Mouse (Mus musculus) liver, embryonic 13.5 days (tissue): Measurements from ENCODE around the gene Tspyl1. TPM values are rescaled to one million over a fixed set of nuclear protein-coding genes. Genes with fewer than 3 reads are reported as not detected.

Source experiments
- ATAC-seq: fragments of 200-750 bp; cut with Nextera tagmentation; 2 replicates; pipeline ENCODE4 v1.8.0; 2017; ENCODE audit warnings: low read depth, mild to moderate bottlenecking, moderate number of reproducible peaks, moderate library complexity
- DNase-seq: peaks from one replicate; pipeline ENCODE4 v3.0.0; 2022
- H3K27ac ChIP-seq: fragments of 300-500 bp; sonication (generic); 2 replicates; pipeline ENCODE4 v1.5.1; 2015; ENCODE audit warnings: moderate library complexity, mild to moderate bottlenecking, inconsistent platforms
- H3K27me3 ChIP-seq: fragments of 300-500 bp; sonication (generic); 2 replicates; pipeline ENCODE4 v1.6.1; 2015; ENCODE audit warnings: mild to moderate bottlenecking, inconsistent platforms
- H3K36me3 ChIP-seq: fragments of 300-500 bp; sonication (generic); 2 replicates; pipeline ENCODE4 v1.6.1; 2015; ENCODE audit warnings: mild to moderate bottlenecking, inconsistent platforms
- H3K4me1 ChIP-seq: fragments of 300-500 bp; sonication (generic); replicated peaks from 2 replicates; pipeline ENCODE4 v1.6.1; 2015; ENCODE audit warnings: inconsistent platforms
- H3K4me2 ChIP-seq: fragments of 300-500 bp; sonication (generic); 2 replicates; pipeline ENCODE4 v1.6.1; 2015; ENCODE audit warnings: inconsistent platforms, mild to moderate bottlenecking, moderate library complexity
- H3K4me3 ChIP-seq: fragments of 300-500 bp; sonication (generic); replicated peaks from 2 replicates; pipeline ENCODE4 v1.5.1; 2015; ENCODE audit warnings: mild to moderate bottlenecking, inconsistent platforms
- H3K9ac ChIP-seq: fragments of 300-500 bp; sonication (generic); 2 replicates; pipeline ENCODE4 v1.6.1; 2015; ENCODE audit warnings: mild to moderate bottlenecking, inconsistent platforms
- H3K9me3 ChIP-seq: fragments of 300-500 bp; sonication (generic); replicated peaks from 2 replicates; pipeline ENCODE4 v1.6.1; 2016; ENCODE audit warnings: inconsistent platforms
- WGBS: fragments of 180-500 bp; shearing (Covaris S2); methylation state at CpG from one replicate; pipeline ENCODE4 v1.1.7; 2015; ENCODE audit not compliant: insufficient replicate concordance; 5-methylcytosine and 5-hydroxymethylcytosine counted together
- polyA plus RNA-seq: library from polyadenylated mRNA; unstranded; fragments of >200 nt; fragmentation: Nextera tagmentation; extraction: Ambion mirVana; gene quantifications from 2 replicates; pipeline ENCODE4 v1.2.1, GENCODE M21; 2015

The Tspyl1 gene
- polyA plus RNA-seq, 1 experiment from 2014 or later, result 29.0 TPM

DNA sequence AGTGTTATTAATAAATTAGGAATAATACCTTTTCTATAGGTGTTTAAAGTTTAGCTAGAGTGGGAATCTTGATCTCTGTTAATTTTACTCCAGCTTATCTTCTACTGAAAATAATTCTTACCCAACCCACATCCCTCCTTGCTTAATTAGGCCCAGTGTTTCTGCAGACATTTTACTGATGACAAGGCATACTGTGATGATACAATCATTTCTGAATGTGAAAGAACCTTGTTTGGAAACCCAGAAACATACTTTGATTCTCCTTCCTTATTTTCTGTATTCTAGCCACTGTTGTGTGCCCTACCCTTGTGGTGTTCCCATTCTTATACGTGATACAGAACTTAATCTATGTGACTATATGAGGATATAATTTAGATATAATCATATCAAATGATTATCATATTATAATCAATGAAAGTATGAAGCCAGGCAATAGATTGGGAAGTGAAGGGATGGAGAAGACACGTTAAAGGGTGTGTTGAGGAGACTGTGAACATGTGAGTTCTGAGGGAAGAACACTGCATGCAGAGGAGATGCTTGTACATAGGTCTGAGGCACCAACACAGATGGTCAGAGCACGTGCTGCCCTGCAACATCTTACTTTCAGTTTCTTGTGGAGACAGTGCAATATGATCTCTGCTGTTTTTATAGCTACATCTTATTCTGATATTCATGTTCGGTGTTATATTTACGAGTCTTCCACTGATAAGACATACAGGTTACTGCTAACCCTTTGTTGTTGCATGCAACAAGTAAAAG, 14.5 kb upstream of the Tspyl1 start:
- H3K36me3 ChIP-seq, result no peaks in the 10 kb centered on the region
- no peaks in the 10 kb centered on the region for H3K9me3 ChIP-seq
- no peak for DNase-seq
- 62% methylated on average over 5 of the region's 5 CpGs for WGBS
- no peak overlapping the region for H3K9ac ChIP-seq
- no peak overlapping the region for H3K4me3 ChIP-seq
- H3K27ac ChIP-seq, result no peak overlapping the region
- no peaks in the 10 kb centered on the region for H3K4me1 ChIP-seq
- H3K4me2 ChIP-seq, result no peak overlapping the region
- ATAC-seq, result no peak
- H3K27me3 ChIP-seq, result no peaks in the 10 kb centered on the region

GRCm38 (mm10) chr10:34271681-34272080, 10.3 kb upstream of the Tspyl1 start:
- 63% methylated on average over 7 of the region's 7 CpGs for WGBS
- H3K4me1 ChIP-seq, result no peaks in the 10 kb centered on the region
- DNase-seq (no peak), ATAC-seq (no peak)
- H3K36me3 ChIP-seq, result no peaks in the 10 kb centered on the region
- no peak overlapping the region for H3K4me2 ChIP-seq
- no peaks in the 10 kb centered on the region for H3K27me3 ChIP-seq
- H3K27ac ChIP-seq, result no peak overlapping the region
- no peaks in the 10 kb centered on the region for H3K9me3 ChIP-seq
- H3K9ac ChIP-seq, result no peak overlapping the region
- H3K4me3 ChIP-seq, result no peak overlapping the region

DNA sequence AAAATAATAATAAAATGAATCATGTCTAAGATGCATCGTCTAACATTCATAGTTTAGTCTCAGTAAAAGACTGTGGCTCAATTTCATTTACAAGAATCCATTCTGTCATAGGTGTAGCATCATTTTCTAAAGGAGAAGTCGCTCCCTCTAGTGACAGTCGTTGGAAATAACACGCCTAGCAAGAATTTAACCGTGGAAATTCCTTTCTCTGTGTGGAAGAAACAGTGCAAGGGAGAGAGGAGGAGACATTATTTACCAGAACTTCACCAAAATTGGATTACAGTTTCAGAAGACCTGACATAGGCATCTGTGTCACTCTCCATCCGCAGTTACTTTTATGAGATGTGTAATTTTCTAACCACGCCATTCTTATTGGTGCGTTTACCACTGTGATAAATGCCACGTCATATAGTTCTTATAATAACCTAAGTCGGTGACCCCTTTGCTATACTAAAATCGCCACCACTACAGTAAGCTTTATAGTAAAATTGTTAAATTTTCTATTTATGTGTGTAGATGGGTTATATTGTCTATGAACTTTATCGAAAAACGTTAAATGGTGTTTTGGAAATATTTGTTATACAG, 1.3 kb upstream of the Tspyl1 start:
- peak; percentile 44 for DNase-seq
- no peaks in the 10 kb centered on the region for H3K27me3 ChIP-seq
- H3K4me1 ChIP-seq, result peaks cover 20% of the 10 kb centered on the region
- H3K9ac ChIP-seq, result peak overlapping the region; percentile 29; the same call in 1 of the 2 replicates
- no peak for ATAC-seq
- H3K9me3 ChIP-seq, result no peaks in the 10 kb centered on the region
- H3K27ac ChIP-seq, result no peak overlapping the region
- no peaks in the 10 kb centered on the region for H3K36me3 ChIP-seq
- H3K4me2 ChIP-seq, result peak overlapping the region; percentile 87
- peak overlapping the region; percentile 44 for H3K4me3 ChIP-seq
- WGBS, result 20% methylated on average over 13 of the region's 13 CpGs

- peak; percentile 13 for DNase-seq
- WGBS, result 12% methylated on average over 14 of the region's 14 CpGs
- ATAC-seq, result peak; percentile 14
- H3K4me3 ChIP-seq, result peak overlapping the region; percentile 98
- H3K36me3 ChIP-seq, result no peaks in the 10 kb centered on the region
- H3K4me1 ChIP-seq, result peaks cover 20% of the 10 kb centered on the region
- no peaks in the 10 kb centered on the region for H3K27me3 ChIP-seq
- peak overlapping the region; percentile 73 for H3K9ac ChIP-seq
- H3K9me3 ChIP-seq, result no peaks in the 10 kb centered on the region
- H3K4me2 ChIP-seq, result peak overlapping the region; percentile 87
- peak overlapping the region; percentile 88 for H3K27ac ChIP-seq
Measured at GRCm38 (mm10) chr10:34281211-34281961, 604 bp upstream of the Tspyl1 start.

GRCm38 (mm10) chr10:34282420-34283238, 639 bp downstream of the Tspyl1 start:
- peak overlapping the region; percentile 97 for H3K9ac ChIP-seq
- H3K36me3 ChIP-seq, result peaks cover 7% of the 10 kb centered on the region
- peak overlapping the region; percentile 98 for H3K4me3 ChIP-seq
- H3K9me3 ChIP-seq, result no peaks in the 10 kb centered on the region
- H3K4me1 ChIP-seq, result peaks cover 20% of the 10 kb centered on the region
- ATAC-seq (peak; percentile 57), DNase-seq (no peak)
- H3K27ac ChIP-seq, result peak overlapping the region; percentile 85
- WGBS, result 4% methylated on average over 47 of the region's 47 CpGs
- H3K4me2 ChIP-seq, result peak overlapping the region; percentile 87
- no peaks in the 10 kb centered on the region for H3K27me3 ChIP-seq

DNA sequence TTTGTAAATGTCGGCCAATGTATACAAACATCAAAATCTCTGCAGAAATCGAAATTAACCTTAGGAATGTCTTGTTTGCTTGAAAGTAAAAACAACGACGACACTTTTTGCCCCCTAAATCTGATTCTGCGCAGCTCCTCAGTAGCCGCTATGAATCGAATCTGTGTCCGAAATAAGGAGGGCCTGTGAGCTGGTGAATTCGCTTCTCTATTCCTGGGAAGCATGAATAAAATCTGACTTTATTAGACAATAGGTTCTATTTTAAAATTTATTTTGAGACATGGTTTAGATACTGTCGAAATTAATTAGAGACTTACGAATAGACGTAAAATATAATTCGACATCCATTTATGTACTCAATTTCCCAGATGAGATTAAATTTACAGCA, 14.9 kb downstream of the Tspyl1 start:
- Histone ChIP-seq H3K9ac (no peak overlapping the region), H3K27me3 (peaks cover 12% of the 10 kb centered on the region; the same call in 1 of the 2 replicates), H3K4me2 (peak overlapping the region; percentile 92), H3K4me3 (peak overlapping the region; percentile 67), H3K36me3 (no peaks in the 10 kb centered on the region), H3K4me1 (peaks cover 13% of the 10 kb centered on the region), H3K27ac (no peak overlapping the region), H3K9me3 (no peaks in the 10 kb centered on the region)
- ATAC-seq (no peak), DNase-seq (no peak)
- 8% methylated on average over 13 of the region's 13 CpGs for WGBS

GRCm38 (mm10) chr10:34297299-34297979, 15.4 kb downstream of the Tspyl1 start, which contains the start of gene Tspyl4:
Gene Tspyl4 (plus strand): TSS chr10:34297442.
- Histone ChIP-seq H3K36me3 (no peaks in the 10 kb centered on the region), H3K9me3 (no peaks in the 10 kb centered on the region), H3K9ac (peak within 1 kb of the TSS; percentile 55), H3K27ac (no peak within 1 kb of the TSS), H3K27me3 (peaks cover 12% of the 10 kb centered on the region; the same call in 1 of the 2 replicates), H3K4me3 (peak within 1 kb of the TSS; percentile 67), H3K4me2 (peak within 1 kb of the TSS; percentile 92), H3K4me1 (peaks cover 13% of the 10 kb centered on the region)
- under 1% methylated on average over 38 of the region's 38 CpGs for WGBS
- peak; percentile 94 for ATAC-seq
- peak; percentile 78 for DNase-seq

DNA sequence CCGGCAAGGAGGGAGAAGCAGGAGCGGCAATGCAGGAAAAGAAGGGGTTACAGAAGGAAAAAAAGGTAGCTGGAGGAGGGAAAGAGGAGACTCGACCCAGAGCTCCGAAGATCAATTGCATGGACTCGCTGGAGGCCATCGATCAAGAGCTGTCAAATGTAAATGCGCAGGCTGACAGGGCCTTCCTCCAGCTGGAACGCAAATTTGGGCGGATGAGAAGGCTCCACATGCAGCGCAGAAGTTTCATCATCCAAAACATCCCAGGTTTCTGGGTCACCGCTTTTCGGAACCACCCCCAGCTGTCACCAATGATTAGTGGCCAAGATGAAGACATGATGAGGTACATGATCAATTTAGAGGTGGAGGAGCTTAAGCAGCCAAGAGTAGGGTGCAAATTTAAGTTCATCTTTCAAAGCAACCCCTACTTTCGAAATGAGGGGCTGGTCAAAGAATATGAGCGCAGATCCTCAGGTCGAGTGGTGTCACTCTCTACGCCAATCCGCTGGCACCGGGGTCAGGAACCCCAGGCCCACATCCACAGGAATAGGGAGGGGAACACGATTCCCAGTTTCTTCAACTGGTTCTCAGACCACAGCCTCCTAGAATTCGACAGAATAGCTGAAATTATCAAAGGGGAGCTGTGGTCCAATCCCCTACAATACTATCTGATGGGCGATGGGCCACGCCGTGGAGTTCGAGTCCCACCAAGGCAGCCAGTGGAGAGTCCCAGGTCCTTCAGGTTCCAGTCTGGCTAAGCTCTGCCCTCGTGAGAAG, 16.2 kb downstream of the Tspyl1 start:
- Histone ChIP-seq H3K27me3 (peaks cover 12% of the 10 kb centered on the region; the same call in 1 of the 2 replicates), H3K4me1 (peaks cover 13% of the 10 kb centered on the region), H3K4me2 (peak overlapping the region; percentile 92), H3K27ac (no peak overlapping the region), H3K9ac (peak overlapping the region; percentile 55), H3K36me3 (no peaks in the 10 kb centered on the region), H3K4me3 (peak overlapping the region; percentile 67), H3K9me3 (no peaks in the 10 kb centered on the region)
- no peak for DNase-seq
- 44% methylated on average over 25 of the region's 25 CpGs for WGBS
- ATAC-seq, result no peak

DNA sequence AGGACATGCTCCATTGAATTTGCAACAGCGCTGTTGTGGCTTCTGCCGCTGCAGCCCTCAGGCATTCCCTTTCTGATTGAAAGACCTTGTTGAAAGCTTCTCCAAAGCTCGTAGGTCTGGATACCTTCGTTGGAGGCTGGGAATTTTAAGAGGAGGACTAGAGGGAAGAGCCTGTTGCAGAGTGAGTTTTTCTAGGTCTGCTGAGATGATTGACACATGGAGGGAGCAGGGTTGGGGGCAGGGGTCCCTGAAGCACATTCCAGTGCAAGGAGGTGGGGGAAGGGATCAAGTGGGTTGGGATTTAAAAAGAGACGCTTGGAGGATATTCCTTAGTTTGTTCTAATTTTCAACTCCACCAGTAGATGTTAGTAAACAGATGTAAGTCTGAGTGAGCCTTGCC, 18.4 kb downstream of the Tspyl1 start:
- Histone ChIP-seq H3K9me3 (no peaks in the 10 kb centered on the region), H3K27ac (no peak overlapping the region), H3K4me3 (no peak overlapping the region), H3K9ac (no peak overlapping the region), H3K27me3 (peaks cover 12% of the 10 kb centered on the region; the same call in 1 of the 2 replicates), H3K4me2 (no peak overlapping the region), H3K4me1 (peaks cover 13% of the 10 kb centered on the region), H3K36me3 (no peaks in the 10 kb centered on the region)
- ATAC-seq, result no peak
- WGBS, result 59% methylated on average over 5 of the region's 5 CpGs
- DNase-seq, result no peak

DNA sequence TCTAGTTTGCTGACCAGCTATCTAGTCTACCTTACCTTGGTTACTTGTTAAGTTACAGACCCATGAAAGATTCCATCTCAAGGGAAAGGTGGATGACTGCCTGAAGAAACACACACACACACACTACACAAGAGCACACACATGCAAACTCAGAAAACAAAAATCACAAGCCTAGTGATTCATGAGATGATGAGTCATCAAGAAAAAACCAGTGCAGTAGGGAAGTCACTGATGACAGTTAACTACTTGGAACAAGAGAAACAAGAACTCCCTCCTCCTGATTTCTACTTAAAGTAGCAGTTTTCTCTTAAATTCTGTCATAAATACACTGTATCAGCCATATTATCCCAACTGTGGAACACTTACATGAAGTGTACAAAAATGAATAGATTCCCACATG, 25.1 kb downstream of the Tspyl1 start:
- no peak for DNase-seq

More for the DNA sequence above, 25.1 kb downstream of the Tspyl1 start:
- Histone ChIP-seq H3K4me3 (no peak overlapping the region), H3K36me3 (no peaks in the 10 kb centered on the region), H3K27me3 (no peaks in the 10 kb centered on the region), H3K9me3 (no peaks in the 10 kb centered on the region), H3K27ac (no peak overlapping the region), H3K9ac (no peak overlapping the region), H3K4me1 (no peaks in the 10 kb centered on the region), H3K4me2 (no peak overlapping the region)
- ATAC-seq, result no peak
